Mouse (Mus musculus): ENCODE data around the gene Spaca6.

- TF ChIP-seq CTCF (IDR thresholded peaks at IDR 0.05; ENCODE audit: insufficient read depth, low read length) (no peak), POLR2A (IDR thresholded peaks at IDR 0.05; ENCODE audit: borderline replicate concordance, extremely low read depth, low read depth, low read length) (no peak)
These were observed 35.9 kb upstream of the Spaca6 start for GRCm38 (mm10) chr17:17790866-17791630.

All from lung, adult 2 months (tissue).